Mouse (Mus musculus) gastrocnemius, postnatal 36 days (tissue): Measurements from ENCODE around the gene Ppp2r2d. TPM values are rescaled to one million over a fixed set of nuclear protein-coding genes. Genes with fewer than 3 reads are reported as not detected.

Source experiments
- DNase-seq, 2 experiments: peaks; one replicate each; pipeline ENCODE4 v3.0.0; 2022
- intact Hi-C: fragments of 180-260 bp; cut with DNase I; formaldehyde crosslinking; loops from one replicate; pipeline ENCODE4 v1.15.1; 2025
- total RNA-seq, 2 experiments: library from RNA; stranded (reverse); gene quantifications; 2 replicates each; pipeline ENCODE4 v1.2.3; 2021

Ppp2r2d gene
- total RNA-seq, 2 experiments from 2014 or later, result 34.1 to 36.5 TPM

GRCm38 (mm10) chr7:138913616-138914015 is 67.7 kb downstream of the Ppp2r2d start:
- intact Hi-C loops, result no loop called here
- no peak for DNase-seq

DNA sequence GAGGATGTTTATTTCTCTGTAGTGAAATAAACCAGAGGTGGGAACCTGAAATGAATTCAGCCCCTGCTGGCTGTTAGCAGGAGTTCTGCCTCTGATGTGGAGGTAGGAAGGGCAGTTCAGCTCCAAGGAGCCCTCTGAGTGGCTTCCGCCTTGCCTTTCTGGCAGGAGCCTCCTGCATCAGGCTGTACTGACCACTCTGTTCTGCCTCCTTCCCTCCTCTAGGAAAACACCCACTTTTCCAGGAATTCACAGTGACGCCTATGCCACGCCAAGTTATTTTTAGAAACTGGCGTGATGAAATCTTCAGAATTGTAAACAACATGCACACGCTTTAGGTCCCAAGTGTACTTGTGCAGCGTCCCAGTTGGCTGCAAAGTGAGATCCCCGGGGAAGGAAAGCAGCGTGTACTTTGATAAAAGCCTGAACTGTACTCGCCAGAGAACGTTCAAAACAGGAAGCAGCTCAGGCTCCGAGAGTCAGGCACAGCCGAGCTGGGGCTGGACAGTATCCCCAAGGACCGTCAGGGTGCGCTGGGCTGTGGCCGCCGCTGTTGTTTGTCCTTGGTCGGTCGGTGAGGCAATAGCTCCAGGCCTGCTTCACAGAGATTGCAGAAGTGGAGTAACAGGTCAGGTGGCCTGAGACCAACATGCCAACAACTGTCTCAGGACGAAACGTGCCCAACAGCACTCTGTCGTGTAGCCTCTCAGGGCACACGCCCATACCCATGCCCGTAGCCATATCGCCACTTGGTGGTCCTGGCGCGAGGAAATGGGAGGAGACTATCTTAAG is 73.5 kb downstream of the Ppp2r2d start:
- intact Hi-C loops, result no loop called here
- DNase-seq, result peak; percentile 76 to 77

GRCm38 (mm10) chr7:138921611-138922010 is 75.7 kb downstream of the Ppp2r2d start:
- DNase-seq, result no peak
- intact Hi-C loops, result no loop called here

- no peak for DNase-seq
These were observed 78.0 kb downstream of the Ppp2r2d start for GRCm38 (mm10) chr7:138923756-138924425.

DNA sequence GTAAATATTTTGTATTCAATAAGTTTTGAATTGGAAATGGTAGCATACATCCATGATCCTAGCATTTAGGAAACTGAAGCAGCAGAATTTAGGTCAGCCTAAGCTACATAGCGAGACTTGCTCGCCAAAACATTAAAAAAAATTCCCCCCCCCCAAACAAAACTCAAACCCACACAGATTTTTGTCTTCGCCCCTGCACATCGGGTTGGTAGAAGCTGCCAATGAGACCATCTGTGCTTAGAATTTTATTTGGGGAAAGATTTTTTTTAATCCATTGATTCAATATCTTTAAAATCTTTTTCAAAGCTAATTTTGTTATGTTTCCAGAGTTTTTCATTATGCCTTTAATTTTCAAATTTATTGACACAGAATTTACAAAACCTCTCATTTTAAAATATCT is 82.6 kb downstream of the Ppp2r2d start:
- intact Hi-C loops, result no loop called here
- DNase-seq, result no peak

More at GRCm38 (mm10) chr7:138923756-138924425, 78.0 kb downstream of the Ppp2r2d start:
- intact Hi-C loops, result loop anchor here (1.0 kb wide), 1 partner anchor 84 kb away; no protein-coding TSS in a partner anchor

Other genes starting within 250 kb of the Ppp2r2d start
- 10 to 100 TPM; 18.8 to 27.0 TPM for gene Mapk1ip1, start 194 bp downstream of the Ppp2r2d start, total RNA-seq
- 100 to 1,000 TPM; 154 to 230 TPM for gene Bnip3, start 63.4 kb downstream of the Ppp2r2d start, total RNA-seq
- not detected for gene Jakmip3, start 94.7 kb downstream of the Ppp2r2d start, total RNA-seq
- under 1 TPM; 0.30 to 0.51 TPM for gene Dpysl4, start 239.9 kb downstream of the Ppp2r2d start, total RNA-seq